Mouse (Mus musculus) liver, embryonic 14.5 days (tissue): ENCODE measurements around the gene Senp1. TPM values are rescaled to one million over a fixed set of nuclear protein-coding genes. Genes with fewer than 3 reads are reported as not detected.

Experiments
- ATAC-seq: fragments of 200-750 bp; cut with Nextera tagmentation; 2 replicates; pipeline ENCODE4 v1.8.0; 2017; ENCODE audit warnings: moderate number of reproducible peaks, mild to moderate bottlenecking, moderate library complexity; ENCODE audit not compliant: insufficient read depth
- DNase-seq, 3 experiments: peaks; one replicate each; pipeline ENCODE4 v3.0.0-alpha.2; 2012 to 2013; ENCODE audit warnings: low read depth in 3 of 3, low spot score in 3 of 3
- H3K27ac ChIP-seq: fragments of 300-500 bp; sonication (generic); 2 replicates; pipeline ENCODE4 v1.5.1; 2014; ENCODE audit warnings: moderate library complexity, mild to moderate bottlenecking, control low read depth, inconsistent platforms
- H3K27me3 ChIP-seq: fragments of 300-500 bp; sonication (generic); 2 replicates; pipeline ENCODE4 v1.6.1; 2014; ENCODE audit warnings: mild to moderate bottlenecking, low read length, moderate library complexity; ENCODE audit not compliant: control insufficient read depth, insufficient read depth
- H3K36me3 ChIP-seq: fragments of 300-500 bp; sonication (generic); replicated peaks from 2 replicates; pipeline ENCODE4 v1.6.1; 2014; ENCODE audit warnings: low read depth; ENCODE audit not compliant: control insufficient read depth, insufficient read depth
- H3K4me1 ChIP-seq, 2 experiments: fragments of 200-500 bp in 1 of 2; fragments of 300-500 bp in 1 of 2; sonication (generic) in 1 of 2; replicated peaks; 2 replicates each; pipeline ENCODE4 v1.6.1; 2012 to 2014; ENCODE audit warnings: antibody characterized with exemption in 1 of 2, inconsistent platforms in 1 of 2, low read length in 1 of 2; ENCODE audit not compliant: control insufficient read depth in 2 of 2, insufficient read depth in 2 of 2
- H3K4me2 ChIP-seq: fragments of 300-500 bp; sonication (generic); 2 replicates; pipeline ENCODE4 v1.6.1; 2014; ENCODE audit warnings: low read depth, mild to moderate bottlenecking, control low read depth, moderate library complexity
- H3K4me3 ChIP-seq, 2 experiments: fragments of 200-500 bp in 1 of 2; fragments of 300-500 bp in 1 of 2; sonication (generic) in 1 of 2; 2 replicates each; pipeline ENCODE4 v1.5.1; 2012 to 2014; ENCODE audit warnings: low read depth in 2 of 2, low read length in 2 of 2, mild to moderate bottlenecking in 2 of 2, control low read depth in 1 of 2, inconsistent platforms in 1 of 2, moderate library complexity in 1 of 2; ENCODE audit not compliant: insufficient read depth in 1 of 2
- H3K9ac ChIP-seq: fragments of 300-500 bp; sonication (generic); replicated peaks from 2 replicates; pipeline ENCODE4 v1.6.1; 2014; ENCODE audit warnings: mild to moderate bottlenecking, control low read depth, moderate library complexity
- H3K9me3 ChIP-seq: fragments of 300-500 bp; sonication (generic); 2 replicates; pipeline ENCODE4 v1.6.1; 2016; ENCODE audit warnings: low read length, mixed read lengths; ENCODE audit not compliant: control insufficient read depth
- CTCF ChIP-seq: IDR thresholded peaks from 2 replicates; pipeline ENCODE4 v1.5.1; 2016; ENCODE audit warnings: antibody characterized with exemption, low read depth, control low read depth
- EP300 ChIP-seq: IDR thresholded peaks from 2 replicates; pipeline ENCODE4 v1.6.1; 2016; ENCODE audit warnings: antibody characterized with exemption, low read depth
- WGBS: fragments of 180-500 bp; shearing (Covaris S2); extraction: QIAGEN DNeasy Blood & Tissue Kit; methylation state at CpG from one replicate; pipeline ENCODE4 v1.1.7; 2014; ENCODE audit not compliant: insufficient replicate concordance; 5-methylcytosine and 5-hydroxymethylcytosine counted together
- polyA plus RNA-seq, 2 experiments: library from polyadenylated mRNA; depleted of rRNA in 1 of 2; stranded (reverse) in 1 of 2; unstranded in 1 of 2; fragments of >200 nt; fragmentation: Nextera tagmentation in 1 of 2; extraction: Ambion mirVana in 1 of 2; gene quantifications; 2 replicates each; pipeline versions ENCODE4 v1.2.1 to v1.2.3; 2012 to 2014

Gene Senp1
- polyA plus RNA-seq, 2 experiments: 10.7 to 15.3 TPM

GRCm38 (mm10) chr15:98098519-98098918 is 5.0 kb upstream of the Senp1 start:
- H3K9me3 ChIP-seq: no peaks in the 10 kb centered on the region
- no peak overlapping the region for H3K4me2 ChIP-seq
- 0 out of 4 replicates have a peak, but pooled peaks cover 0 to 2% of the 10 kb centered on the region in 2 experiments for H3K4me1 ChIP-seq
- no peak overlapping the region for H3K9ac ChIP-seq
- DNase-seq: no peak
- no peak for TF ChIP-seq EP300
- no peak for TF ChIP-seq CTCF
- H3K36me3 ChIP-seq: no peaks in the 10 kb centered on the region
- 73% methylated on average over 9 of the region's 9 CpGs for WGBS
- ATAC-seq: no peak
- no peak overlapping the region for H3K4me3 ChIP-seq
- H3K27ac ChIP-seq: no peak overlapping the region
- no peaks in the 10 kb centered on the region for H3K27me3 ChIP-seq

DNA sequence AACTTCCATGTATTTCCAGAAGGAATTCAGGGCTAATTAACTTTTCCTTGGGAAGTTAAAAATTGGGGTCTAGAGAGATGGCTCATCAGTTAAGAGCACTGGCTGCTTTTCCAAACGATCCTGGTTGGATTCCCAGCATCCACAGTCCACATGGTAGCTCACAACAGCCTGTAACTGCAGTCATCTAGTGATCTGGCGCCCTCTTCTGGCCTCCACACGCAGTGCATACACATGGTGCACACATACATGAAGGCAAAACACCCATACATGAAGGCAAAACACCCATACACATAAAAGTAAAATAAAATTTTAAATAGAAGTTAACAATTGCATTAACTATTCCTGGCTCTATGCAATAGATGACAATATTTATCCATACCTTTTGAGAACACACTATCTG is 3.4 kb upstream of the Senp1 start:
- H3K4me2 ChIP-seq: no peak overlapping the region
- 0 out of 4 replicates have a peak, but pooled peaks cover 0 to 2% of the 10 kb centered on the region in 2 experiments for H3K4me1 ChIP-seq
- no peak overlapping the region for H3K9ac ChIP-seq
- WGBS: 47% methylated on average over 3 of the region's 3 CpGs
- H3K4me3 ChIP-seq: no peak overlapping the region
- ATAC-seq: no peak
- TF ChIP-seq CTCF (peak; percentile 70), EP300 (no peak)
- H3K9me3 ChIP-seq: no peaks in the 10 kb centered on the region
- H3K36me3 ChIP-seq: no peaks in the 10 kb centered on the region
- H3K27me3 ChIP-seq: no peaks in the 10 kb centered on the region
- H3K27ac ChIP-seq: no peak overlapping the region
- no peak for DNase-seq

DNA sequence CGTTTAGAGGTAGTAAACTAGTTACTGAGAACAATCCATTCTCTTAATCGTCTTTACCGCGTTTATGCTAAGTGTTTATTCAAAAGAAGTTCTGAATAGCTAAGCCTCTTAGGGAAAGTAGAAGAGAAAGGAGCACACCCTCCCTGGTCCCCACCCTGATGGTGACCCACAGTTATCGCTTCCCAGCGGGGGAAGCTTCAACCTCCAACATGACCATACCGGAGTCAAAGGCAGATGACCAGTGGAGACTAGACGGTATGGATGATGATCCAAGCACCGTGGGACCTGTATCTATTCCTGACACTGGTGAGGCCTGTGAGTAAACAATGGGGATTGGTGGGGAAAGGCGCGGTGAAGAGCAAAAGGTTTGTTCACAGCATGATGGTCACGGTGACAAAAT is 1.4 kb upstream of the Senp1 start:
- 83% methylated on average over 12 of the region's 12 CpGs for WGBS
- no peak for ATAC-seq
- no peaks in the 10 kb centered on the region for H3K36me3 ChIP-seq

DNA sequence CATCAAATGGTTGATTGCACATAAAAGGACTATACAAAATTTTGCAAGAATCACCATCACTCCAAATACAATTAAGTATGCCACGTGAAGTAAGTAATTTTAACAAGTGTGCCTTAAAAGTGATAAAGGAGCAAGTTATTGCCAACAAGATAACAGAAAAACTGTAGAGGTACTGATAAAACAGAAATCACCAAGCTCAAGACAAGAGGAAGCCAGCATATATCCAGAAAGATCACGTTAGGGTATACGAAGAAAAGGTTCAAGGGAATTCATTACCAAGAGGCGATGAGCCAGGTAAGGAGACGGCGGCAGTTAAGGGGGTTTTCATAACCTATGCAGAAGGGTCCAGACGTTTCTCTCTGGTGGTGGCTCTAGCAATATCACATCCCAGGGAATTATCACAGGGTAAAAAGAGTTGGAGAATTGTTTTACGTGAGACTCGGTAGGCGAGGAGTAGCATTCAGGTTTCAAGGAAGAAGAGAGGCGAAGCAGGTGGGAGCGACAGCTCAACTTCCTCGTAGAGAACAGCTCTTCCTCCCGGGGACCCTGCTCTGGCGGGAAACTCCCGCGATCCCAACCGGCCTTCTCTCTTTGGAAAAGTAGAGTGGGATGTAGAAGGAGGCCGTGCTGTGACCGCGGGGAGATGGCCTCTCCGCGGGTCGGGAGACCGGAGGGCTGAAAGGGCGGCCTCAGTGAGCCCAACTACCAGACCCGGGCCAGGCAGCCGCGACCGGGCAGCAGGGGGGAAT is 998 bp downstream of the Senp1 start, which contains the start of gene Pfkm:
Pfkm (plus strand) TSS at position 218 of the 749 bp plus-strand sequence.
- Histone ChIP-seq H3K9ac (peak within 1 kb of the TSS; percentile 98), H3K27me3 (no peaks in the 10 kb centered on the region), H3K4me1 (peaks cover 0 to 2% of the 10 kb centered on the region in 2 experiments; a peak in 2 of 4 replicates), H3K4me2 (peak within 1 kb of the TSS; percentile 81), H3K36me3 (peaks cover 10% of the 10 kb centered on the region), H3K27ac (peak within 1 kb of the TSS; percentile 87), H3K9me3 (no peaks in the 10 kb centered on the region), H3K4me3 (peak within 1 kb of the TSS; percentile 82 to 87)
- no peak for TF ChIP-seq CTCF
- TF ChIP-seq EP300: peak; percentile 65
- no peak for DNase-seq
- under 1% methylated on average over 30 of the region's 30 CpGs for WGBS
- peak; percentile 34 for ATAC-seq

More for the DNA sequence above, 1.4 kb upstream of the Senp1 start:
- no peak overlapping the region for H3K4me3 ChIP-seq
- TF ChIP-seq EP300: no peak
- no peak for TF ChIP-seq CTCF
- no peak overlapping the region for H3K9ac ChIP-seq
- no peak overlapping the region for H3K27ac ChIP-seq
- no peak overlapping the region for H3K4me2 ChIP-seq
- H3K9me3 ChIP-seq: no peaks in the 10 kb centered on the region
- H3K4me1 ChIP-seq: peaks cover 0 to 2% of the 10 kb centered on the region in 2 experiments; a peak in 2 of 4 replicates
- H3K27me3 ChIP-seq: no peaks in the 10 kb centered on the region
- no peak for DNase-seq

DNA sequence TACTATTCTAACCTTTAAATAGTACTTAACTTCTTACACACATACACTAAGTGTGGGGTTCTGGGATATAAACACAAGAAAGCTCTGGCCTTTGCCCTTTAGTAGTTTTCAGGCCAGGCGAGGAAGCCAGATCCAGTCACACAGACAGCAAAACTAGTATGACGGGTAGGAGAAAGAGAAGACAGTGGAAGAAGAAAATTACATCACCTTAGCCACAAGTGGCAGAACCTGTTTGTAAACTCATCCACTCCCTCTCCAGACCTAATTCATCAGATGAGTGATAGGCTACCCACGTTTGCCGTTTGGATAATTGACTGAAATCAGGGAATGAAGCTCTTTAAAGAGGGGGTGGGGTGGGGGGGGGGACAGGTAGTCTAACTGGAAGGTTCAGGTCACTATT is 1.7 kb downstream of the Senp1 start:
- WGBS: 18% methylated on average over 4 of the region's 4 CpGs
- H3K36me3 ChIP-seq: peaks cover 10% of the 10 kb centered on the region
- no peaks in the 10 kb centered on the region for H3K9me3 ChIP-seq
- peaks cover 0 to 2% of the 10 kb centered on the region in 2 experiments; a peak in 2 of 4 replicates for H3K4me1 ChIP-seq
- ATAC-seq (no peak), DNase-seq (no peak)
- H3K4me2 ChIP-seq: peak overlapping the region; percentile 81
- H3K9ac ChIP-seq: peak overlapping the region; percentile 98
- H3K27ac ChIP-seq: peak overlapping the region; percentile 87
- no peaks in the 10 kb centered on the region for H3K27me3 ChIP-seq
- H3K4me3 ChIP-seq: peak overlapping the region; percentile 82 to 87
- TF ChIP-seq CTCF: no peak
- TF ChIP-seq EP300: no peak
